Mouse (Mus musculus) limb, embryonic 11.5 days (tissue): ENCODE measurements around the gene Acp2. TPM values are rescaled to one million over a fixed set of nuclear protein-coding genes. Genes with fewer than 3 reads are reported as not detected.

Experiments used
- ATAC-seq: fragments of 200-750 bp; cut with Nextera tagmentation; 2 replicates; pipeline ENCODE4 v1.8.0; 2017; ENCODE audit warnings: low read depth; ENCODE audit not compliant: insufficient number of reproducible peaks, low FRiP score, low TSS enrichment
- DNase-seq: peaks from one replicate; pipeline ENCODE4 v3.0.0-alpha.2; 2015; ENCODE audit warnings: low spot score
- H3K27ac ChIP-seq: fragments of 300-500 bp; sonication (generic); replicated peaks from 2 replicates; pipeline ENCODE4 v1.5.1; 2014; ENCODE audit warnings: low read depth, mild to moderate bottlenecking, low read length
- H3K27me3 ChIP-seq: fragments of 300-500 bp; sonication (generic); 2 replicates; pipeline ENCODE4 v1.6.1; 2014; ENCODE audit warnings: mild to moderate bottlenecking, low read length, mixed read lengths; ENCODE audit not compliant: control insufficient read depth, insufficient read depth
- H3K36me3 ChIP-seq: fragments of 300-500 bp; sonication (generic); 2 replicates; pipeline ENCODE4 v1.6.1; 2014; ENCODE audit warnings: mild to moderate bottlenecking, low read length, moderate library complexity, mixed read lengths; ENCODE audit not compliant: control insufficient read depth, insufficient read depth
- H3K4me1 ChIP-seq: fragments of 300-500 bp; sonication (generic); 2 replicates; pipeline ENCODE4 v1.6.1; 2014; ENCODE audit warnings: low read length, mixed read lengths; ENCODE audit not compliant: control insufficient read depth, insufficient read depth
- H3K4me2 ChIP-seq: fragments of 300-500 bp; sonication (generic); 2 replicates; pipeline ENCODE4 v1.6.1; 2014; ENCODE audit warnings: low read depth, mild to moderate bottlenecking, moderate library complexity; ENCODE audit not compliant: severe bottlenecking
- H3K4me3 ChIP-seq: fragments of 300-500 bp; sonication (generic); 2 replicates; pipeline ENCODE4 v1.5.1; 2014; ENCODE audit warnings: low read depth, low read length
- H3K9ac ChIP-seq: fragments of 300-500 bp; sonication (generic); 2 replicates; pipeline ENCODE4 v1.6.1; 2014; ENCODE audit warnings: mild to moderate bottlenecking, low read length
- H3K9me3 ChIP-seq: fragments of 300-500 bp; sonication (generic); 2 replicates; pipeline ENCODE4 v1.6.1; 2016; ENCODE audit warnings: low read length; ENCODE audit not compliant: control insufficient read depth
- WGBS: fragments of 180-500 bp; shearing (Covaris S2); extraction: QIAGEN DNeasy Blood & Tissue Kit; methylation state at CpG from one replicate; pipeline ENCODE4 v1.1.7; 2014; 5-methylcytosine and 5-hydroxymethylcytosine counted together
- polyA plus RNA-seq: library from polyadenylated mRNA; unstranded; fragments of >200 nt; fragmentation: Nextera tagmentation; extraction: Ambion mirVana; gene quantifications from 2 replicates; pipeline ENCODE4 v1.2.1, GENCODE M21; 2014

Gene Acp2
- polyA plus RNA-seq, 1 experiment from 2014 or later = 32.0 TPM

DNA sequence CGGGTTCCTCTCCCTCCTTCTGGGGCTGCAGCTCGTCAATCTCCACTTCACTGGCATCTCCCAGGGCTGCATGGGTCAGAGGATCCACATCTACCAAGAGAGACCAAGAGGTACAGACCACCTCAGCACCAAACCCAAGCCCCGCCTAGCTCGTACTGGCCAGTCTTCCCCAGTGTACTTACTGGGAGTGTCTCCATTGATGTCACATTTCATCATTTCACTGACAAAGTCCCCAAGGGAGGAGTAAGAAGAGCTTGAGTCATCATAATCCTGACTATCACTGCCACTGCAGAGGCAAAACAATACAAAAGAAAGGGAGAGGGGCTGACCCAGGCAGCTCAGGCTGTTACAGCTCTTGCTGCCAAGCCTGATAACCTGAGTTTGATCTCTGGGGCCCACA, 35.1 kb upstream of the Acp2 start:
- Histone ChIP-seq H3K4me1 (no peaks in the 10 kb centered on the region), H3K27ac (no peak overlapping the region), H3K9me3 (no peaks in the 10 kb centered on the region), H3K4me2 (no peak overlapping the region), H3K36me3 (peaks cover 3% of the 10 kb centered on the region), H3K9ac (no peak overlapping the region), H3K27me3 (no peaks in the 10 kb centered on the region), H3K4me3 (no peak overlapping the region)
- no peak for ATAC-seq
- WGBS = 77% methylated on average over 4 of the region's 4 CpGs
- DNase-seq = no peak

DNA sequence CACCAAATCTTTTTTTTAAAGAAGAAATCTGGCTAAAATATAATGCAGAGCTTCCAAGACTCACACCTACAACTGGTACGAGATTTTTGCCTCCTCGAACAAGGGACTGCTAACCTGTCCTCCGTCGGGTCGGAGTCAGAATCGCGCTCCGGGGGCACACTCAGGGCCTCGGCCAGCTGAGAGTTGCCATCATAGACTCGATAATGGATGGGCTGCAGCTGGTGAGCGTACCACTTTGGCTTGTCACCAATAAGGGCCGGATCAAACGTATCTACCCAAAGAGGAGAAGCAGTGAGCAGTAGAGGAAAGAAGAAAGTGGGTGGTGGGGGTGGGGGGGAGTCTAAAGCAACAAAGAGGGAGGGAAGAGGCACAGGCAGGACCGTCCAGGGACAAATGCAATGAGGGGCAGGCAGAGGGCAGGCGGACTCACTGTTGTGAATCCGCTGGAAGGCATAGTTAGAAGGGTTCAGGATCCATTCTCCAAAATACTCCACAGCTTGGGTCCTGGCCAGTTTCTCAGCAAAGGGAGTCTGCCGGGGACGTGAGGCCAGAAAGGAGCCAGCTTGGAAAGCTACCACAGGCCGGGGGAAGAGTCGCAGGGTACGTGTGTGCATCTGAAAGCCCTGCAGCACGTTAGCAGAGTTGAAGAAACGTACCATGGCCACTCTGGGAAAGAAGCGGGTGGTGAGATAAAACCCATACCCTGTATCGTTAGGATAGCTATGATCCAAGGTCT, 32.9 kb upstream of the Acp2 start:
- DNase-seq (no peak), ATAC-seq (no peak)
- no peaks in the 10 kb centered on the region for H3K4me1 ChIP-seq
- H3K9me3 ChIP-seq = no peaks in the 10 kb centered on the region
- no peak overlapping the region for H3K4me2 ChIP-seq
- WGBS = 86% methylated on average over 25 of the region's 25 CpGs
- H3K9ac ChIP-seq = no peak overlapping the region
- H3K27me3 ChIP-seq = no peaks in the 10 kb centered on the region
- H3K4me3 ChIP-seq = no peak overlapping the region
- no peak overlapping the region for H3K27ac ChIP-seq
- H3K36me3 ChIP-seq = peaks cover 3% of the 10 kb centered on the region

DNA sequence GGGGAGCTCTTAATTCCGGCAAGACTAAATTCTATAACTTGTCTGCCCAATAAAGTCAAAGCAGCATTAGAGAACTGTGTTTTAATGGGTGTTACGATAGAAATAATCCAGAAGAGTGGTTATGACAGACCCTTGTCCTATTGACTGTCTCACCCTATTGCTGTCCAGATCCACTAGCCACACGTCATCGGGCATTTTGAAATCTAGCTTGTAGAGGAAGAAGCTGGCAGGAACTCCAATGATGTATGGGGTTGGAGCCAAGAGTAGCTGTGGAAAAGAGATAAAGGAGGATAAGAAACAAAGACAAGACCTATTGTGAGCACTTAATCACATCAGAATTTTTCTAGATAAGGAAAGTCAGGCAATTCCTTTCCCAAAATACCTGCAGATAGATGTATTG, 27.2 kb upstream of the Acp2 start:
- Histone ChIP-seq H3K4me3 (no peak overlapping the region), H3K4me2 (no peak overlapping the region), H3K27me3 (no peaks in the 10 kb centered on the region), H3K4me1 (no peaks in the 10 kb centered on the region), H3K36me3 (peaks cover 2% of the 10 kb centered on the region; the same call in 1 of the 2 replicates), H3K9ac (no peak overlapping the region), H3K27ac (no peak overlapping the region), H3K9me3 (no peaks in the 10 kb centered on the region)
- 89% methylated on average over 4 of the region's 4 CpGs for WGBS
- ATAC-seq (no peak), DNase-seq (no peak)

DNA sequence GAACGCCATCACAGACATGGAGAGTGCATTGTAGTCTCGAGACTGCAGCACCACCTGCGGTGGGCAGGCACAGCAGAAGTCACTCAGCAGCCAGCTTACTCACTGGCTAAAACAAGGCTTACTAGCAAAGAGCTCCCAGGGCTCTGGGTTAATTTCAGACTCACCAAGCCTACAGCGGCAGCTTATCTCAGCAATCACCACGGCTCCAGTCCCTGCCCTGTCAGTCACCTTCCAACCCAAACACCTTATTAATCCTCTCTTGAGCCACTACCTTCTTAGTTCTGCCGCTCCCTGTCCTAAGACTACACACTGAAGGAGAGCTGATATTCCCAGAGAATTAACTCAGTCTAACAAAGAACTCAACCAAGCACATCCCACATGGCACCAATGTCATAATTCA, 26.5 kb upstream of the Acp2 start:
- H3K4me2 ChIP-seq = no peak overlapping the region
- no peak overlapping the region for H3K4me3 ChIP-seq
- no peak for DNase-seq
- ATAC-seq = no peak
- no peaks in the 10 kb centered on the region for H3K4me1 ChIP-seq
- WGBS = 75% methylated on average over 6 of the region's 6 CpGs
- H3K27me3 ChIP-seq = no peaks in the 10 kb centered on the region
- H3K9ac ChIP-seq = no peak overlapping the region
- H3K36me3 ChIP-seq = peaks cover 2% of the 10 kb centered on the region; the same call in 1 of the 2 replicates
- H3K9me3 ChIP-seq = no peaks in the 10 kb centered on the region
- no peak overlapping the region for H3K27ac ChIP-seq

DNA sequence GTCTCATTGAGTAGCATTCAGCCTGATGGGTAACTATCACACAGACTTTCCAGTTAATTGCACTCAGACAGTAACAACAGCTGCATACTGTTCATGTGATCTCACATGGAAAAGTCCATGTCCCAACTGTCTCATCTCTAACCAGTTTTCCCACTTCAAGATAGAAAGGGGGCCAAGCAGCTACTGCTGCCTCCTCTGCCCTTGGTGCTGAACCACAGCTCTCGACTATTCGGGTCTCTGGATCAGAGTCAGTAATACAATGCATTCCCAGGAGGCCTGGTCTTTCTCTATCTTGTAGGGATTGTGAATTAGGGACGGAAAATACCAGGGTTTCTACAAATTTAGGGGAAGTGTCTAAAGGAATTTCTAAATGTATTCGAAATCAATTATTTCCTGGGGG, 22.9 kb upstream of the Acp2 start:
- DNase-seq = no peak
- no peak overlapping the region for H3K4me3 ChIP-seq
- no peak overlapping the region for H3K9ac ChIP-seq
- no peak overlapping the region for H3K4me2 ChIP-seq
- WGBS = 54% methylated on average over 4 of the region's 4 CpGs
- H3K9me3 ChIP-seq = no peaks in the 10 kb centered on the region
- H3K4me1 ChIP-seq = peaks cover 4% of the 10 kb centered on the region
- H3K27me3 ChIP-seq = no peaks in the 10 kb centered on the region
- ATAC-seq = no peak
- no peak overlapping the region for H3K27ac ChIP-seq
- H3K36me3 ChIP-seq = peaks cover 2% of the 10 kb centered on the region; the same call in 1 of the 2 replicates

DNA sequence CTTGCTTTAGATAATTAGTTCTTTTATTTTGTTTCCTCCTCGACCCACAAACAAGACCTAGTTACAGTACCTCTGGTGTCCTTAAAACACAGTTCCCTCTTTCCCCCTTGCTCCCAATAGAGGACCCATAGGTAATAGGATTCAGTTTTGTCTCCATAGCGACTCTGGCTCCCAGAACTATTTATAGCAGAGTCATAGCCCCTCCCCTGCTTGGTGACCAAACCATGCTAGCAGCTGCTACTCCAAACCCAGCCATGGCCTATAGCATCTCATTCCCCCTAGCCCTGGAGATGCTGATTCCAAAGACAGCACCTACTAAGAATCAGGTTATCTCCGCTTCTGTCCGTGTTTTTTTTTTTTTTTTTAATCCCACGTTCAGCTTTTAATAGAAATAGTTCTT, 22.0 kb upstream of the Acp2 start:
- Histone ChIP-seq H3K4me3 (no peak overlapping the region), H3K27ac (no peak overlapping the region), H3K9me3 (no peaks in the 10 kb centered on the region), H3K4me1 (peaks cover 4% of the 10 kb centered on the region), H3K36me3 (peaks cover 2% of the 10 kb centered on the region; the same call in 1 of the 2 replicates), H3K27me3 (no peaks in the 10 kb centered on the region), H3K4me2 (no peak overlapping the region), H3K9ac (no peak overlapping the region)
- ATAC-seq (no peak), DNase-seq (no peak)
- WGBS = 74% methylated on average over 5 of the region's 5 CpGs

DNA sequence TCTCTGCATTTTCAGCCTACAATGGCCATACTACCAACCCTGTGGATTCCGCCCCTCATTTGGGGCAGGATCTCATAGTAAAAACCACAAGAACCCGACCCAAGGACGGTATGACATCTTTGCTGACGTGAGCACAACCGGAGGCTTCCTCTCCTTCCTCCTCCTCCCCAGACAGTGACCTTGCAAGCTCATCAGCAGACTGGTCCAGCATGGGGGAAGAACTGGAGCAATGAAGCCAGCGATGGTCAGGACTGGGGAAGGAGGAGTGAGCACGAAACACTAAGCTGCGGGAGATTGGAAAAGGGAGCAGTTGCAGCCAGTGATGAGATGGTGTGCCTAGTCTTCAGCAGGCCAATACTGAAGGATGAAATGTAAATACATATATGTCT, 20.7 kb upstream of the Acp2 start:
- no peak overlapping the region for H3K27ac ChIP-seq
- H3K27me3 ChIP-seq = no peaks in the 10 kb centered on the region
- ATAC-seq = no peak
- H3K9ac ChIP-seq = no peak overlapping the region
- H3K36me3 ChIP-seq = peaks cover 2% of the 10 kb centered on the region; the same call in 1 of the 2 replicates
- peak overlapping the region; percentile 84 for H3K4me3 ChIP-seq
- H3K9me3 ChIP-seq = no peaks in the 10 kb centered on the region
- WGBS = 16% methylated on average over 8 of the region's 8 CpGs
- no peak for DNase-seq
- peak overlapping the region; percentile 80 for H3K4me2 ChIP-seq
- peaks cover 4% of the 10 kb centered on the region for H3K4me1 ChIP-seq

DNA sequence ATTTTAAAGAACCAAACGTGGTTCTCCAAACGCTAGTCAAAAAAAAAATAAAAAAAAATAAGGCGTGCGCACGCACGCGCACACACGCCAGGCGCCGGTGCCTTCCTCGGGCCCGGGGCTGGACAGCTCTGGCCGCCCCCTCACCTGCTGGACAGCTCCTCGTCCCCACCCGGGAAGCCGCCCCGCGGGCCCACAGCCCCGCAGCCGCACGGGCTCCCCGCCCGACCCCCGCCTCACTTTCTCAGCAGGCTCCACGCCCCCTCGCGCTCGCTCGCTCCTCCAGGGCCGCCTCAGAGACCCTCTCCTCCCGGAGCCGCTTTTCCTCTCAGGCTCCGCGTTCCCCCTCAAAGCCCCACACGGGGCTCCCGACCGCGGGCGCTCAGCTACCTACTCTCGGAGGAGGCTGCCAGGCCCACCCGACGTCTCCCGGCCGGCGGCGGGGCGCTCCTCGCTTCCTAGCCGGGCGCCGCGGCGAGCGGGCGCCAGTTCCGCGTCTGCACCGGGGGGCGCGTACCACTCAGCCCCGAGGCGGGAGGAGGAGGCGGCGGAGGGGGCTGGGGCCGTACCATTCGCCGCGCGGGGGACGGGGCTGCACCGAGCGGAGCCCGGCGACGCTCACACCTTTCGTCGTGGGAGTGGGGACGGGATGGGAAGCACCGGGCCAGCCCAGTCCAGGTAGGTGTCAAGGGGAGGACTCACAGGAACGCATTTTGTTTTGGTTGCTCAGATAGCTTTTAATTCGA, 20.1 kb upstream of the Acp2 start:
- peak overlapping the region; percentile 71 for H3K9ac ChIP-seq
- peak overlapping the region; percentile 80 for H3K4me2 ChIP-seq
- DNase-seq = peak; percentile 87
- peak overlapping the region; percentile 58; the same call in 1 of the 2 replicates for H3K27ac ChIP-seq
- WGBS = under 1% methylated on average over 79 of the region's 81 CpGs
- H3K36me3 ChIP-seq = peaks cover 2% of the 10 kb centered on the region; the same call in 1 of the 2 replicates
- ATAC-seq = peak; percentile 95
- no peaks in the 10 kb centered on the region for H3K27me3 ChIP-seq
- H3K4me1 ChIP-seq = peaks cover 4% of the 10 kb centered on the region
- H3K9me3 ChIP-seq = no peaks in the 10 kb centered on the region
- H3K4me3 ChIP-seq = peak overlapping the region; percentile 84
